Mouse (Mus musculus): Measurements from ENCODE around the gene St6gal1.

St6gal1 gene

DNA sequence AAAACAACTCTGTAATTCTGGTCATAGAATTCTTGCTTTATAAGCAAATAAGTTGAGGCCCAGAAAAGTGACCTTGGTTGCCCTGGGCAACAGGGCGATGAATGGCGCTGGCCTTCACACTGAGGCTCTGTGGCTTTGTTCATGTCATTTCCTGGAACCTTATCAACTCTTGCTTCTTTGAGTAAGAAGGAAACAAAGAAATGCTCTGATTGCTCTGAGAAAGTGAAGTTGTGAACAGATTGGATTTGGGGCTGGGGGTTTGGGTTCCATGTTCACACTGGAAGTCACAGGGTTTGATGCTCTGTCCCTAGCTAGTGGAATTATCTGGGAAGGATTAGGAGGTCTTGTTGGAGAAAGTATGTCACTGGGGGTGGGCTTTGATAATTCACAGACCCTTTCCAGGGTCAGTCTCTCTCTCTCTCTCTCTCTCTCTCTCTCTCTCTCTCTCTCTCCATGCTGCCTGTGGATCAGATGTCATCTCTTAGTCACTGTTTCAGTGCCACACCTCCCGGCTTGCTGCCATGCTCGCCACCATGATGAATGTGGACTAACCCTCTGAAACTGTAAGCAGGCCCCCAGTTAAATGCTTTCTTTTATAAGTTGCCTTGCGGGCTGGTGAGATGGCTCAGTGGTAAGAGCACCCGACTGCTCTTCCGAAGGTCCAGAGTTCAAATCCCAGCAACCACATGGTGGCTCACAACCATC is 50.2 kb downstream of the St6gal1 start:
- no peaks in the 10 kb centered on the region for H3K36me3 ChIP-seq (ENCODE audit: insufficient read depth, low read length)
- H3K9me3 ChIP-seq (ENCODE audit: low read length) = no peaks in the 10 kb centered on the region
- TF ChIP-seq CTCF (conservative IDR thresholded peaks at IDR 0.05; ENCODE audit: low read length) (no peak), NANOG (IDR thresholded peaks at IDR 0.05; ENCODE audit: borderline replicate concordance, low read length) (peak; percentile 18; the same call in 1 of the 2 replicates), POU5F1 (IDR thresholded peaks at IDR 0.05; ENCODE audit: borderline replicate concordance, low read length) (no peak)
- no peak overlapping the region for H3K4me3 ChIP-seq (replicated peaks; ENCODE audit: low read length)
- peaks cover 51% of the 10 kb centered on the region for H3K4me1 ChIP-seq (replicated peaks; ENCODE audit: low read depth, low read length)
- no peaks in the 10 kb centered on the region for H3K27me3 ChIP-seq (ENCODE audit: insufficient read depth, low read length)

GRCm38 (mm10) chr16:23275661-23276060 is 51.1 kb downstream of the St6gal1 start:
- H3K4me3 ChIP-seq (replicated peaks; ENCODE audit: low read length) = no peak overlapping the region
- no peaks in the 10 kb centered on the region for H3K36me3 ChIP-seq (ENCODE audit: insufficient read depth, low read length)
- no peaks in the 10 kb centered on the region for H3K27me3 ChIP-seq (ENCODE audit: insufficient read depth, low read length)
- H3K9me3 ChIP-seq (ENCODE audit: low read length) = no peaks in the 10 kb centered on the region
- TF ChIP-seq CTCF (conservative IDR thresholded peaks at IDR 0.05; ENCODE audit: low read length) (no peak), POU5F1 (IDR thresholded peaks at IDR 0.05; ENCODE audit: borderline replicate concordance, low read length) (no peak), NANOG (IDR thresholded peaks at IDR 0.05; ENCODE audit: borderline replicate concordance, low read length) (no peak)
- H3K4me1 ChIP-seq (replicated peaks; ENCODE audit: low read depth, low read length) = peaks cover 42% of the 10 kb centered on the region

DNA sequence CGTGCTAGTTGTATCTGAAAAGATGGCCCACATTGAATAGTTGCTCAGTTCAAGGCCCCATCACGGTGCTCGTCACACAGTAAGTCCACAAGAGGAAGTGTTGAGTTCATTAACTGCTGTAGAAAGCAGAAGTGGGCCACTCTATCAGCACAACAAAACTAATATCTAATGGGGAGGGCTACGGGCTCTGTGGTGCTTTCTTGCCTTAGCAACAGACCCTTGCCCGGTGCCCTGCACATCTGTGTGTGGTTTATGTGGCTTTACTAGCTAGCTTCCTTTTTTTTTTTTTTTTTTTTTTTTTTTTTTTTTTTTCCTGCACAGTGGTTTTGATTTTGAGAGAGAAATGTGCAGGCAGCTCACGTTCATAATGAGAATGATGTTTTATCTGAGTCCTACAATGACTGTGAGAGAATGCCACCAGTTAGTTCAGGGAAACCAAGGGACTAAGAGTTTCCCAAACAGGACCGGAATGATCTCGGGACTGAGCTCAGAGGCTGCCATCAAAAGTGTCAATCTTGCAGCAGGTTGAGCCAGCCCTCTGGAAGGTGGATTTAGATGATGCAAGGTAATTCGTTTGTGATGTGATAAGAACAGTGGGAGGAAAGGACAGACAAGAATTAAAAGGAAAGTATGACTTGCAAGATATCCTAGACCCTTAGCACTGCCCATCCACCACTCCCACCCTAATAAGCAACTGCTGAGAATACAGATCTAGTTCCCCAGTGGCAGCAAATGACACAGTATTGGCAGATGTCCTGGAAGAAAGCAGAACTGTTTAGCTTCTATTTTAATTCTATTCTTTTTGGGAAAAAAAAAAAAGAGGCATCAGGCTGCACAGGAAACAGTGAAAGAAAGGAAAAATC is 55.6 kb downstream of the St6gal1 start:
- no peaks in the 10 kb centered on the region for H3K9me3 ChIP-seq (ENCODE audit: low read length)
- no peak overlapping the region for H3K4me3 ChIP-seq (replicated peaks; ENCODE audit: low read length)
- H3K27me3 ChIP-seq (ENCODE audit: insufficient read depth, low read length) = no peaks in the 10 kb centered on the region
- H3K36me3 ChIP-seq (ENCODE audit: insufficient read depth, low read length) = no peaks in the 10 kb centered on the region
- H3K4me1 ChIP-seq (replicated peaks; ENCODE audit: low read depth, low read length) = no peaks in the 10 kb centered on the region
- TF ChIP-seq POU5F1 (IDR thresholded peaks at IDR 0.05; ENCODE audit: borderline replicate concordance, low read length) (no peak), CTCF (conservative IDR thresholded peaks at IDR 0.05; ENCODE audit: low read length) (no peak), NANOG (IDR thresholded peaks at IDR 0.05; ENCODE audit: borderline replicate concordance, low read length) (no peak)

DNA sequence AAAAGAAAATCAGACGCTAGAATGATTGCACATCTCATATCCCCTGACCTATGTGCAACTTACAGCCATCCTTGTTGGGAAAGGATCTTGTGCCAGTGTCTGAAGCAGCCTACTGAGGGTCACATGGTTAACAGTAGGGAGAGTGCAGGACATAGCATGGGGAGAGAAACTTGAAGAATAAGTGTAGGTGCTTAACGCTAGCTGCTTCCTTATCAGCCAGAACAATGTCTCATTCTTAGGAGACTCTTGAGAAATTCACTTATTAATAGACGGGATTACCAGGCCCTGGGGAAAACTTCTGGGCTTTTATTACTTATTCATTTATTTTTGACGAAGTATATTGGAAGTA is 56.2 kb downstream of the St6gal1 start:
- H3K4me3 ChIP-seq (replicated peaks; ENCODE audit: low read length) = no peak overlapping the region
- no peaks in the 10 kb centered on the region for H3K4me1 ChIP-seq (replicated peaks; ENCODE audit: low read depth, low read length)
- H3K9me3 ChIP-seq (ENCODE audit: low read length) = no peaks in the 10 kb centered on the region
- H3K27me3 ChIP-seq (ENCODE audit: insufficient read depth, low read length) = no peaks in the 10 kb centered on the region
- no peaks in the 10 kb centered on the region for H3K36me3 ChIP-seq (ENCODE audit: insufficient read depth, low read length)
- TF ChIP-seq POU5F1 (IDR thresholded peaks at IDR 0.05; ENCODE audit: borderline replicate concordance, low read length) (no peak), CTCF (conservative IDR thresholded peaks at IDR 0.05; ENCODE audit: low read length) (no peak), NANOG (IDR thresholded peaks at IDR 0.05; ENCODE audit: borderline replicate concordance, low read length) (no peak)

DNA sequence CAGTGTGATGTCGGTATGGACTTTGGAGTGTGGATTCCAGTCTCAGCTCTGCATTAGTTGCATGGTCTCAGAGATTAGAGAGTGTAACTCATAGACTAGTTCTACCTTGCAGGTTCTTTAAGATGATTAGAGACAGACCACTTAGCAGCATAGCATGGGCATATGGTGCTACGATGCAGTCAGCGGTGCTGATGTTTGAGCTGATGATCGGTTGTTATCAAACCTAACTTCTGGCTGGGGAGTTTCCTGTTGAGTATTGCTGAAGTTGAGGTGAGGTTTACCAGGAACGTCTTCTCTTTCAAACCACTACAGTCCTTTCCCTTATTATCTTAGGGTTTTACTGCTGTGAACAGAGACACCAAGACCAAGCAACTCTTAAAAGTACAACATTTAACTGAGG is 57.7 kb downstream of the St6gal1 start:
- Histone ChIP-seq H3K9me3 (ENCODE audit: low read length) (no peaks in the 10 kb centered on the region), H3K4me3 (replicated peaks; ENCODE audit: low read length) (no peak overlapping the region), H3K36me3 (ENCODE audit: insufficient read depth, low read length) (no peaks in the 10 kb centered on the region), H3K27me3 (ENCODE audit: insufficient read depth, low read length) (no peaks in the 10 kb centered on the region), H3K4me1 (replicated peaks; ENCODE audit: low read depth, low read length) (no peaks in the 10 kb centered on the region)
- TF ChIP-seq NANOG (IDR thresholded peaks at IDR 0.05; ENCODE audit: borderline replicate concordance, low read length) (no peak), CTCF (conservative IDR thresholded peaks at IDR 0.05; ENCODE audit: low read length) (no peak), POU5F1 (IDR thresholded peaks at IDR 0.05; ENCODE audit: borderline replicate concordance, low read length) (no peak)

- H3K4me1 ChIP-seq (replicated peaks; ENCODE audit: low read depth, low read length) = peaks cover 2% of the 10 kb centered on the region
- TF ChIP-seq NANOG (IDR thresholded peaks at IDR 0.05; ENCODE audit: borderline replicate concordance, low read length) (no peak), CTCF (conservative IDR thresholded peaks at IDR 0.05; ENCODE audit: low read length) (no peak), POU5F1 (IDR thresholded peaks at IDR 0.05; ENCODE audit: borderline replicate concordance, low read length) (no peak)
- no peaks in the 10 kb centered on the region for H3K27me3 ChIP-seq (ENCODE audit: insufficient read depth, low read length)
- no peaks in the 10 kb centered on the region for H3K36me3 ChIP-seq (ENCODE audit: insufficient read depth, low read length)
- no peak overlapping the region for H3K4me3 ChIP-seq (replicated peaks; ENCODE audit: low read length)
- no peaks in the 10 kb centered on the region for H3K9me3 ChIP-seq (ENCODE audit: low read length)
Observed at GRCm38 (mm10) chr16:23282941-23283340, 58.4 kb downstream of the St6gal1 start.

GRCm38 (mm10) chr16:23283677-23284076 is 59.1 kb downstream of the St6gal1 start:
- Histone ChIP-seq H3K9me3 (ENCODE audit: low read length) (no peaks in the 10 kb centered on the region), H3K4me1 (replicated peaks; ENCODE audit: low read depth, low read length) (peaks cover 7% of the 10 kb centered on the region), H3K36me3 (ENCODE audit: insufficient read depth, low read length) (no peaks in the 10 kb centered on the region), H3K4me3 (replicated peaks; ENCODE audit: low read length) (no peak overlapping the region), H3K27me3 (ENCODE audit: insufficient read depth, low read length) (no peaks in the 10 kb centered on the region)
- TF ChIP-seq POU5F1 (IDR thresholded peaks at IDR 0.05; ENCODE audit: borderline replicate concordance, low read length) (no peak), NANOG (IDR thresholded peaks at IDR 0.05; ENCODE audit: borderline replicate concordance, low read length) (no peak), CTCF (conservative IDR thresholded peaks at IDR 0.05; ENCODE audit: low read length) (no peak)

- Histone ChIP-seq H3K27me3 (ENCODE audit: insufficient read depth, low read length) (no peaks in the 10 kb centered on the region), H3K9me3 (ENCODE audit: low read length) (no peaks in the 10 kb centered on the region), H3K4me1 (replicated peaks; ENCODE audit: low read depth, low read length) (peaks cover 7% of the 10 kb centered on the region), H3K36me3 (ENCODE audit: insufficient read depth, low read length) (no peaks in the 10 kb centered on the region), H3K4me3 (replicated peaks; ENCODE audit: low read length) (no peak overlapping the region)
- no peak for TF ChIP-seq NANOG (IDR thresholded peaks at IDR 0.05; ENCODE audit: borderline replicate concordance, low read length)
- TF ChIP-seq POU5F1 (IDR thresholded peaks at IDR 0.05; ENCODE audit: borderline replicate concordance, low read length) = no peak
- TF ChIP-seq CTCF (conservative IDR thresholded peaks at IDR 0.05; ENCODE audit: low read length) = no peak
Observed at GRCm38 (mm10) chr16:23284470-23285394, 60.2 kb downstream of the St6gal1 start.
